Mouse (Mus musculus): ENCODE measurements around the gene Tns1. TPM values are rescaled to one million over a fixed set of nuclear protein-coding genes. Genes with fewer than 3 reads are reported as not detected.

Tns1 gene
- polyA plus RNA-seq, 1 experiment = 400 TPM

GRCm38 (mm10) chr1:73924871-73925610, 199.2 kb downstream of the Tns1 start:
- TF ChIP-seq POLR2A (IDR thresholded peaks at IDR 0.05; ENCODE audit: low read depth, low read length) = no peak
- no peak for TF ChIP-seq CTCF (conservative IDR thresholded peaks at IDR 0.05; ENCODE audit: insufficient read depth, insufficient read length, low read depth, low read length)
- Histone ChIP-seq H3K4me3 (ENCODE audit: insufficient read depth, low read depth, low read length) (no peak overlapping the region), H3K27me3 (replicated peaks; ENCODE audit: control insufficient read depth, insufficient read depth, low read length) (no peaks in the 10 kb centered on the region), H3K36me3 (ENCODE audit: control insufficient read depth, insufficient read depth, low read length) (peaks cover 43% of the 10 kb centered on the region), H3K4me1 (ENCODE audit: control insufficient read depth, insufficient read depth, low read length) (peaks cover 20% of the 10 kb centered on the region), H3K27ac (ENCODE audit: insufficient read depth, low read depth, low read length) (no peak overlapping the region)
- WGBS = 86% methylated on average over 18 of the region's 18 CpGs
- DNase-seq = no peak

GRCm38 (mm10) chr1:73924210-73924609, 200.0 kb downstream of the Tns1 start:
- H3K27ac ChIP-seq (ENCODE audit: insufficient read depth, low read depth, low read length) = peak overlapping the region; percentile 77; the same call in 1 of the 2 replicates

GRCm38 (mm10) chr1:73923185-73923584, 201.1 kb downstream of the Tns1 start:
- Histone ChIP-seq H3K36me3 (ENCODE audit: control insufficient read depth, insufficient read depth, low read length) (peaks cover 51% of the 10 kb centered on the region), H3K27me3 (replicated peaks; ENCODE audit: control insufficient read depth, insufficient read depth, low read length) (no peaks in the 10 kb centered on the region), H3K27ac (ENCODE audit: insufficient read depth, low read depth, low read length) (peak overlapping the region; percentile 77), H3K4me1 (ENCODE audit: control insufficient read depth, insufficient read depth, low read length) (peaks cover 3% of the 10 kb centered on the region), H3K4me3 (ENCODE audit: insufficient read depth, low read depth, low read length) (no peak overlapping the region)
- peak; percentile 84 for DNase-seq
- 50% methylated on average over 8 of the region's 8 CpGs for WGBS
- TF ChIP-seq POLR2A (IDR thresholded peaks at IDR 0.05; ENCODE audit: low read depth, low read length) (no peak), CTCF (conservative IDR thresholded peaks at IDR 0.05; ENCODE audit: insufficient read depth, insufficient read length, low read depth, low read length) (no peak)

More at GRCm38 (mm10) chr1:73924210-73924609, 200.0 kb downstream of the Tns1 start:
- Histone ChIP-seq H3K36me3 (ENCODE audit: control insufficient read depth, insufficient read depth, low read length) (peaks cover 49% of the 10 kb centered on the region), H3K4me1 (ENCODE audit: control insufficient read depth, insufficient read depth, low read length) (peaks cover 11% of the 10 kb centered on the region), H3K27me3 (replicated peaks; ENCODE audit: control insufficient read depth, insufficient read depth, low read length) (no peaks in the 10 kb centered on the region), H3K4me3 (ENCODE audit: insufficient read depth, low read depth, low read length) (no peak overlapping the region)
- 80% methylated on average over 5 of the region's 5 CpGs for WGBS
- no peak for DNase-seq
- TF ChIP-seq CTCF (conservative IDR thresholded peaks at IDR 0.05; ENCODE audit: insufficient read depth, insufficient read length, low read depth, low read length) (no peak), POLR2A (IDR thresholded peaks at IDR 0.05; ENCODE audit: low read depth, low read length) (no peak)

- peaks cover 3% of the 10 kb centered on the region; the same call in 1 of the 2 replicates for H3K4me1 ChIP-seq (ENCODE audit: control insufficient read depth, insufficient read depth, low read length)
- peaks cover 63% of the 10 kb centered on the region for H3K36me3 ChIP-seq (ENCODE audit: control insufficient read depth, insufficient read depth, low read length)
- no peak for DNase-seq
- WGBS = 96% methylated on average over 8 of the region's 8 CpGs
- no peak overlapping the region for H3K4me3 ChIP-seq (ENCODE audit: insufficient read depth, low read depth, low read length)
- H3K27ac ChIP-seq (ENCODE audit: insufficient read depth, low read depth, low read length) = no peak overlapping the region
- TF ChIP-seq CTCF (conservative IDR thresholded peaks at IDR 0.05; ENCODE audit: insufficient read depth, insufficient read length, low read depth, low read length) = no peak
- TF ChIP-seq POLR2A (IDR thresholded peaks at IDR 0.05; ENCODE audit: low read depth, low read length) = no peak
- H3K27me3 ChIP-seq (replicated peaks; ENCODE audit: control insufficient read depth, insufficient read depth, low read length) = no peaks in the 10 kb centered on the region
Observed at GRCm38 (mm10) chr1:73920701-73921100, 203.5 kb downstream of the Tns1 start.

GRCm38 (mm10) chr1:73919909-73920308, 204.3 kb downstream of the Tns1 start:
- no peak overlapping the region for H3K4me3 ChIP-seq (ENCODE audit: insufficient read depth, low read depth, low read length)
- 95% methylated on average over 3 of the region's 3 CpGs for WGBS
- peaks cover 57% of the 10 kb centered on the region for H3K36me3 ChIP-seq (ENCODE audit: control insufficient read depth, insufficient read depth, low read length)
- TF ChIP-seq CTCF (conservative IDR thresholded peaks at IDR 0.05; ENCODE audit: insufficient read depth, insufficient read length, low read depth, low read length) (no peak), POLR2A (IDR thresholded peaks at IDR 0.05; ENCODE audit: low read depth, low read length) (no peak)
- DNase-seq = no peak
- H3K4me1 ChIP-seq (ENCODE audit: control insufficient read depth, insufficient read depth, low read length) = peaks cover 3% of the 10 kb centered on the region; the same call in 1 of the 2 replicates
- H3K27me3 ChIP-seq (replicated peaks; ENCODE audit: control insufficient read depth, insufficient read depth, low read length) = no peaks in the 10 kb centered on the region
- no peak overlapping the region for H3K27ac ChIP-seq (ENCODE audit: insufficient read depth, low read depth, low read length)

- peaks cover 52% of the 10 kb centered on the region for H3K36me3 ChIP-seq (ENCODE audit: control insufficient read depth, insufficient read depth, low read length)
- 79% methylated on average over 11 of the region's 11 CpGs for WGBS
- H3K27ac ChIP-seq (ENCODE audit: insufficient read depth, low read depth, low read length) = no peak overlapping the region
- TF ChIP-seq CTCF (conservative IDR thresholded peaks at IDR 0.05; ENCODE audit: insufficient read depth, insufficient read length, low read depth, low read length) = no peak
- TF ChIP-seq POLR2A (IDR thresholded peaks at IDR 0.05; ENCODE audit: low read depth, low read length) = no peak
- no peak overlapping the region for H3K4me3 ChIP-seq (ENCODE audit: insufficient read depth, low read depth, low read length)
- DNase-seq = no peak
- H3K27me3 ChIP-seq (replicated peaks; ENCODE audit: control insufficient read depth, insufficient read depth, low read length) = no peaks in the 10 kb centered on the region
- no peaks in the 10 kb centered on the region for H3K4me1 ChIP-seq (ENCODE audit: control insufficient read depth, insufficient read depth, low read length)
Observed at GRCm38 (mm10) chr1:73918001-73918400, 206.2 kb downstream of the Tns1 start.

- H3K36me3 ChIP-seq (ENCODE audit: control insufficient read depth, insufficient read depth, low read length) = peaks cover 48% of the 10 kb centered on the region
- DNase-seq = peak; percentile 1
- H3K4me1 ChIP-seq (ENCODE audit: control insufficient read depth, insufficient read depth, low read length) = no peaks in the 10 kb centered on the region
- TF ChIP-seq CTCF (conservative IDR thresholded peaks at IDR 0.05; ENCODE audit: insufficient read depth, insufficient read length, low read depth, low read length) = no peak
- no peak for TF ChIP-seq POLR2A (IDR thresholded peaks at IDR 0.05; ENCODE audit: low read depth, low read length)
- H3K27me3 ChIP-seq (replicated peaks; ENCODE audit: control insufficient read depth, insufficient read depth, low read length) = no peaks in the 10 kb centered on the region
- no peak overlapping the region for H3K4me3 ChIP-seq (ENCODE audit: insufficient read depth, low read depth, low read length)
- 93% methylated on average over 1 of the region's 1 CpGs for WGBS
- 0 out of 2 replicates have a peak overlapping the region, but pooled peaks have one; percentile 8 for H3K27ac ChIP-seq (ENCODE audit: insufficient read depth, low read depth, low read length)
Observed at GRCm38 (mm10) chr1:73916298-73916697, 208.0 kb downstream of the Tns1 start.
